Mouse (Mus musculus) right cerebral cortex, postnatal 10 days (tissue): ENCODE results near the gene Foxc1.

ENCODE experiments used
- DNase-seq, 2 experiments: peaks; one replicate each; pipeline ENCODE4 v3.0.0; 2021; ENCODE audit warnings: low spot score in 2 of 2

Foxc1 gene

DNA sequence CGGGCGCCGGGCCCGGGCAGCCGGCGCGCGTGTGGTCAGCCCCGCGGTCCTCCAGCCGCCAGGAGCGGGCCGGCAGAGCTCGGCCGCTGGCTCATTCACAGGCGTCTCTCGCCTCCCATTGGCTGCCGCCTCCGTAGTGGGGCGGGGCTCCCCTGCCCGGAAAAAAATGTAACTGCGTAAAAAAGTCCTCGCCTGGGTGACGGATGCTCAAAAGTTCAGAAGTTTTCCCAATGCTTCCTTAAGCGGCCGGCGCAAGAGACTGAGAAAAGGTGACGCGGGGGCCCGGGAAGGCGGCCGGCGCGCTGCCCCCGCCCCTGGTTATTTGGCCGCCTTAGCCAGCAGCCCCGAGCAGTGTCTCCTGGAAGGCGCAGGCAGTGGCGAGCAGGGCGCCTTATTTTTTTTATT lies at the start of gene Foxc1:
TSS of gene Foxc1 (plus strand) at position 206 of the 405 bp plus-strand sequence.
- DNase-seq: peak; percentile 57 to 62

DNA sequence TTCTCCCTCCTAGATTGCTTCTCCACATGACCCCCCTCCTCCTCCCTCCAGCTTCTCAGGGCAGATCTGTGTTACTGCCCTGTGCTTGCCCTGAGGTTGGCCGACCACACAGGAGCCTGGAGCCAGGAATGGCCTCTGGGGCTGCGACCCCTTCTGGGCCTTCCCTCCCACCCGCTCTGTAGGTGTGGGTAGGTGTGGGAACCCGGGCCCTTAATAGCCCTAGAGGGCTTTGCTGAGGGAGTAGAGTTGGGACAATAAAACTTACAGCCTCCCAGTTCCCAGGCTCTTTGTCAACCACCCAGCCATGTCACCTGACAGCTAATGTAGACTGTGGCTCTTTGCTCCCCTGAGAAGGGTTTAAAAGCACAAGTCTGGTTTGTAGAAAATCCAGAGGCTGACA lies 46.0 kb upstream of the Foxc1 start:
- DNase-seq: no peak

DNA sequence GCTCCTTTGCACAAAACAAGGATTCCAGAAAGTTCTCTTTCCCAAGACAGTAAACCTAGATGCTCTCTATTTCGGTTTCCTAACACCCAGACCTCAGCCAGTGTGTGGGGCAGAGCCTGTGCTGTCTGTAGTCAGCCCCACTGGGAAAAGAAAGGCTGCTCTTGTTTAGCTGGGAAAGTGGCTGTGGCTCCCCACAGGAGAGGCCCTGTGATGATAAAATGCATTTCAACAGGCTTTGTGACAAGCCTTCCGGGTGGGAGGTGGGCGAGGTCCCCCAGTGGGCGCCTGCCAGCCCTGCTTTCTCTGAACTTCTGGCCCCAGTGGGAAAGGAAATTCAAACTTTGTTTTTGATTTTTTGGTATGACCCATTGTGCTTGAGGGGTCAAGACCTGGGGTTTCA lies 45.4 kb upstream of the Foxc1 start:
- DNase-seq: no peak

DNA sequence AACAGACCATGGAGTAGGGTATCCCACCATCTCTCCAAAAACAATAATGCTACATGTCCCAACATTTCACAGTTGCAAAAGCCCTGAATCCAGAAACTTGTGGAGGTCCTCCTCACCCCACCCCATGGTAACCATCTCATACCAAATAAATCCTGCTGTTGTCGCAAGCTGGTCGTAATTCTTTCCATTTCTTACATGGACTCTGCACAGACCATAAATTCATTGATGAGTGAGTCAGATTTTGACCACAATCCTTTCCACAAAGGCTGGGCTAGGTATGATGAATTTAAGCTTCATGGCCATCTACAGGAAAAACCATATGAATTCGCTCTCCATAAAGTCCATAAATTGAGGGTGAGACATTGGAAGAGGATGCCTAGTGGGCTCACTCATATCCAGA lies 42.0 kb upstream of the Foxc1 start:
- no peak for DNase-seq

DNA sequence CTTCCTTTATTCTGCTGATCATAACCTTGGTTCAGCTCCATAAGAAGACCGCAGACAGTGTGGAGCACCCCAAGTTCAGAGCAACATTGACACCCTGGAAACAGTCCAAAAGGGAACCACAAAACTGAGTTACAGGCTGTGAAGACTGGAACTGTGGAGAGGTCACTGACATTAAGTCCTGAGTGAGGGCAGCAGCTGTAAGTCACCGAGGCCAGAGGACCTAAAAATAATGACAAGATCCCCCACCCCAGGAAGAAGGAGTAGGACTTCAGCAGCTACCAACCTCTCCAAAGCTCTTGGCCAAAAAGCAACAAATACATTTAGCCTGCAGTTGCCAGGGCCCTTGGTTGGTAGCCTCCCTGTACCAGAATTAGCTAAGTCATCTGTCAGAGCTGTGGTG lies 40.9 kb upstream of the Foxc1 start:
- no peak for DNase-seq

DNA sequence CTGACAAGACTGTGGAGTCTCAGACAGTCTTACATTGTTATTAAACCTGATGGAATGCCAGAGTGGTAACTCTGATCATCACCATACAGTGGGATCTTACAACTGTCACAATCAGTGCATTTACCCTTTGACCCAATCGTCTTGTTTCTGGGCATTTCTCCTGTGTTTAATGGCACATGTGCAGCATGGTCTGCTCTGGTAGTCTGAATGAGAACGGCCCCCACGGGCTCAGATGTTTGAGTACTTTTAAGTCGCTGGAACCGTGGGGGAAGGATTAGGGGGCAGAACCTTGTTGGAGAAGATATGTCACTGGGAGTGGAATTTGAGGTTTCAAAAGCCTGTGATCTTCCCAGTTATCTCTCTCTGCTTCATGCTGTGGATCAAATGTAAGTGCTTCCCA lies 33.6 kb upstream of the Foxc1 start:
- no peak for DNase-seq

DNA sequence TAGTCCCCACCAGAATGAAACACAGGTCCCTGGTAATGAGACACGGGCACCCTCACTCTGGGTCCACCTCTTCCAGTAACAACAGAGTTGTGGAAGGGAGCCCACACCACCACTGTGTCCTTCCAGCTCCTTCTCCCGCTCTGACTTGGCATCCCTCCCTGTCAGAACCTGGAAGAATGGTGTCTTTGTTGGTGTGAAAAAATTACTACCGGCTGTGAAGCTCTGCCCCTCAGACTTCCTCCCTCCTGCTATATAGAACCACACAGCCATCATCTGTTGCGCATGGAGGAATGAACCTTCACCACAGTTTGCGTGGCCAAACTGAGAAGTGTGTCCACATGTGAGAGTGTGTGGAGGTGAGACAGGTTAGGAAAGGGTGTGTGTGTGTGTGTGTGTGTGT lies 30.7 kb upstream of the Foxc1 start:
- no peak for DNase-seq

DNA sequence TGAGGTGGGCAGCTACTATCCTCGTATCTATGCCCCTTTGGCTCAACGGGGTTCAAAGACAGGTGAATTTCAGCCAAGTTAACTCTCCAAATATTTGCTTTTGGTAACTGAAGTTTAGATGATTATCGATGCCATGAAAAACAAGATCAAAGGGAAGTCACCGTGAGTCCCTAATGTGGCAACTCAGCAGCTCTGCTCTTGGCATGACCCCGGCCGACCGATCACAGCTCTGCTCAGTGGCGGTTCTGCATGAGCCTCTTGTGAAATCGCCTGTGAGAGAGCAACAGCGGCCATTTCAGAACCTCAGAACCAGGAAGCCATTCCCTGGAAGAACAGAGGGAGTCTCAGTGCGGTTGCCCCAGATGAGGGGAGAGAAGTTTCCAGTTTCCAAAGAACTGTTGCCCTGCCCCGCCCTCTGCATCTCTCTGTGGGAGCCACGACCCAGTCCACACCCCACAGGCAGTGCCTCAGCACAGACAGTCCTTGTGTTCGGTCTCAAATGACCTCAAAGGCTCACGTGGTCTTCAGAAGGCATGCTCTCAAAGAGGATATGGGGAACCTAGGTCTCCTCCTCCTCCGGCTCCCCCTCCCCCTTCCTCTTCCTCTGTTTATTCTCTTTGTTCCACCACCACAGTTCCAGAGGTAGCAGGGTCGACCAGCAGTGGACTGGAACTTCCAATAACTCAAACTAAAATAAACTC lies 27.0 kb upstream of the Foxc1 start:
- no peak for DNase-seq

DNA sequence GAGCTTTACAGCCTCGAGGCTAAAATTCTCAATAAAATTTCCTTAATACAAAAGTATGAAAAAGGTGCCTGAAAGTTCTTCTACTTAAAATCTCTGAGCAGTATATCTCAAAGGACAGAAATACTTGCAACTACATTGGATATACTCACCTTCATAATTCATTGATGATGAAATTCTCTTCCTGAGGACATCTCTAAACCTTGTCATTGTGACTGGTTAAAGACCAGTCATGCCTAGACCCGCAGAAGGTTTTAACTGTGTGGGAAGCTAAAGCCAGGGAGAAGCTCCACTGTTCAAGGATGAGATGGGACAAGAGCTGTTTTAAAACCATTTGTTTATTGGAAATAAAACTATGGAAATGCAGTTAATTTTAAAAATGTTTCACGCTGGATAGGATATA lies 26.1 kb upstream of the Foxc1 start:
- no peak for DNase-seq

DNA sequence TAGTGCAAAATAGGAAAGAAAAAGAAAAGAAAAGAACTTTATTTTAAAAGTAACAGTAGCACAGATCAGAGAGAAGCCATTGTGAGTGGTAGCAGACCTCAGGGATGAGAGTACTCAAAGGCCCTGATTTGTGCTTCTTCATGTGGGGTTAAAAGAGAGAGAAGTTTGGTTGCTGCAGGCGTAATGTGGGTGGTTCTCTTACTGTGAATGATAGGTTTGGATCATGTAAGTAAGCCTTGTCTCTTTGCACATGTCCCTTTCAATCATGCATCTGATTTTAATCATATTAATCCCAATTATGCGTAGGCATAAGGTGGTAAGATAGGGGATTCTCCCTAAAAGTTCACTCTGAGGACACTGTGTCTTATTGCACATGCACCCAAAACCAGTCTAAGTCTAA lies 24.4 kb upstream of the Foxc1 start:
- no peak for DNase-seq

DNA sequence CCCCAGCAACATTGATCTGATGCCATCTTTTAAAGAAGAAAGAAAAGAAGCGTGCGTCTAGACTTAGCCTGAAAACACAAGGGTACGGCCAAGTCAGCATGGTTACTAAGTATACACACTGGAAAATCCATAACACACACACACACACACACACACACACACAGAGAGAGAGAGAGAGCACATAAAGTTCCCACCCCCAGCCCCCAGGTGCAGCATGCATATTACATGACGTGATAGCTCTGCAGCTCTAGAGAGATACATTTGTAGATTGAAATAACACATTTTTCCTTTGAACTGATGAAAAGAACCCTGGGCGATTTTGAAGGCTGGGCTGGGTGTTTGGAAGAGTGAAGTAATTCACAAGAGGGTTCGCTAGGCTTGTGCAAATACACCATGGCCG lies 21.7 kb upstream of the Foxc1 start:
- no peak for DNase-seq

DNA sequence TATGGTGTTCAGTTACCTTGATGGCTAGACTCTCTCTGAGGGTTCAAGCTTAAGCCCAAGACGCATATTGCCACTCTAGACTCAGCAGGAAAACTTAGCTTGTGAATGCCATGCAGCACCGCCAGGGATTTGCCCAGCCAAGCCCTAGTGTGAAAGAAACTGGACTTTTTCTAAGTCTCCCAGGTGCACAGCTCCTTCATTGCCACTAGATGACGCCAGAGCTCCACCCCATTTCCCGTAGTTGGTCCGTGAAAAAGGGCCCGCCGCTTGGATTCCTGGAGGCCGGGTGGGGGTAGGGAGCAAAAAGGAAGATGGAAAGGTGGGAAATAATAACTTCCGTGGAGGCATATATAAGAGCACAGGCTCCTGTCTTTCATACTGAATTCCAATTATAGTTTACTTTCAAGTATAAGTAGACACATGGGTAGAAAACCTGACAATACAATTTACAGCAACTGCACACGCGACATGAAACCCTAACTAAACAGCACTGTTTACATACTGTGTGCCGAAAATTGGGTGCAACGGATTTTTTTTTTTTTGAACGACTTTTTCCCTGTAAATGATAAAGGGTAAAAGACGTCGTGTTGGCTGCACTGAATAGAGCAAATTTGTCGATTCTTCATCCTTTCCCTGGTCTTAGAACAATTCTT lies 13.8 kb upstream of the Foxc1 start:
- DNase-seq: peak in 1 of 2 experiments; percentile 69

DNA sequence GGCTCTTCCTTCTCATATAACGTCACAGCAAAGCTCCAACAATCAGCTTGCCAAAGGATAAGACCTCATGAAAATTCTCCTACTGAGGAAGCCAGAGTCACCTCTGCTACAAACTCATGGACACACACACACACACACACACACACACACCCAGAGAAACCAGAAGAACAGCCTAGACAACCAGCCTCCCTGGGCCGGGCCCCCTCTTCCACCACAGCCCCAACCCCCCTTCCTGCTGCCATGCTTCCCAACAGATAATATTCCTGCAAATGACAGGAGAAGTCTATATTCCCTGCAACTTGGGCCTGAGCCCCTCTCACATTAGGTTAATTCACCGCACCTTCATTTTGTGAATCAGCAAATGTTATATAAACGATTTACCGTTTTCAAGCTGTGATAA lies 13.3 kb upstream of the Foxc1 start:
- no peak for DNase-seq

DNA sequence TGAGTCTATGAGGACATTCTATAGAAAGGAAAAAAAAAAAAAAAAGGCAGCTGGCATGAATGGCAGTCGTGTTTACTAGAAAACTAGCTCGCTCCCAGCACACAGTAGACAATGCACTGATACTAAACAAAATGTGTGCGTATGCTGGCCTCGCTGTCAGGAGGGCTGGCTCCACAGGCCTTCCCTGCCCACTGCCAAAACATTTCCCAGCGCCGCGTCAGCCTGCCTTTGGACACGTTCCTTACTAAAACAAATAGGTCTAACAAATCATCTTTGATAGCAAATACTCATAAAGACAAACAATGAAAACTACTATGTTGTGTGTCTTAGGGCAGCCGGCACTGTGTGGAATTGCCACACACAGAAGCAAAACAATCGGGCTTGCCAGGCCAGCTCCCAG lies 9.1 kb upstream of the Foxc1 start:
- DNase-seq: no peak

DNA sequence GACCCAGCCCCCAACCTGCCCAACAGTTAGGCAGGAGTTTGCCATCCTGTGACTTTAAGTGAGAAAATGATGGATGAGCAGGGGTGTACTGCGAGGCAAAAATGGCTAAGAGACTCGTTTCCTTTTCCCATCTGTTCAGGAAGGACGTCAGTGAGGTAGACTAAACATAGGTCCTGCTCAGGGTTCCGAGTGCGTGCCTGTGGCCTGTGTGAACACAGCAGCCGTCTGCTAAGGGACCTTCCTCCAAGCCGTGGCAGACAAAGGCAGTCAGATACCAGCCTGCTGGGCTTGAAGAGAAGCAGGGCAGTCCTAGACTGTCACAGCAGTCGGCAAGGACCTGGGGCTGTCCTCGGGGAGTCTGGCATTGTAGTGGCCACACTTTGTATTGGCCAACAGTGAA lies 8.4 kb upstream of the Foxc1 start:
- DNase-seq: no peak

DNA sequence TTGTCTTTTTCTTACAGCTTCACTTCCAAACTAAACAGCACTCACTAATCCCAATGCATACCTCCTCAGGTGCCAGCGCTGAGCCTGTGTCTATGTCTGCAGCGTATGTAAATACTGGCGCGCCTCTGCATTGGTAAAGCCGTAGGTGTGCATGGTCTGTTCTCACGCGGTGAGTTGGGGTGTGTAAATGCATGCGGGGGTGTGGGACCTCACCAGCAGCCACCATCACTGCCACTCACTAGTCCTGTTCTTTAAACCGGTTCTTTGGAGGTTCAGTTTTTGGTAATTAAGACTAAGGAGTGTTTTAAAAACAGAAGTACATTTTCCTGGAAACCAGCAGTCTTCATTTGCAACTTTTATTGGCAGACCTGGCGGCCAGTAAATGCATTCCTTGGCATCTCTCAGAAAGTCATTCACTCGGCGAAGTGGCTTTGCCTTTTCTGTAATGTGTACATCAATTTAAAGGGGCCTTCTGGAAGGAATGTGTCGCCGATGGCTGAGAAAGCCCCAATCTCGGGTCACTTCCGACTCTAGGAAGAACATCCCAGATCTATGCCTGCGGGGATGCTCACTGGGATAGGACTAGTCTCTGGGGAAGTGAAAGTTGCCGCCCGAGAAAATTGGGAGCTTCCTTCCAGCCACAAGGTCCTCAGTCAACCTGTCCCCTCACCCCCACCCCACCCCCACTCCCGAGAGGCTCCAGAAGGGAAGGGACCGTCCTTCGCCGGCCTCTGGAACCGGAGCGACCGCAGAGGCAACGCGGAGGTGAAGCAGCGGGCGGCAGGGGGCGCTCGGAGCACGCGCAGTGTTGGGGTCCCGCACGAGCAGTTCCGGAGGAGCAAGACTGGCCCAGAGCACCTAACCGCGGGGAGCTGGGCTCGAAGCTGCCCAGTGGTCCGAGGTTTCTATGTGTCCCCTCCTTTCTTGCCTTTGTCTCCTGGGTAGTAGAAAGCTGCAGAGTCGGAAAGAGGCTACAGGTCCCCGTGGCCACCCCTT lies 5.6 kb upstream of the Foxc1 start:
- peak; percentile 74 to 88 for DNase-seq

DNA sequence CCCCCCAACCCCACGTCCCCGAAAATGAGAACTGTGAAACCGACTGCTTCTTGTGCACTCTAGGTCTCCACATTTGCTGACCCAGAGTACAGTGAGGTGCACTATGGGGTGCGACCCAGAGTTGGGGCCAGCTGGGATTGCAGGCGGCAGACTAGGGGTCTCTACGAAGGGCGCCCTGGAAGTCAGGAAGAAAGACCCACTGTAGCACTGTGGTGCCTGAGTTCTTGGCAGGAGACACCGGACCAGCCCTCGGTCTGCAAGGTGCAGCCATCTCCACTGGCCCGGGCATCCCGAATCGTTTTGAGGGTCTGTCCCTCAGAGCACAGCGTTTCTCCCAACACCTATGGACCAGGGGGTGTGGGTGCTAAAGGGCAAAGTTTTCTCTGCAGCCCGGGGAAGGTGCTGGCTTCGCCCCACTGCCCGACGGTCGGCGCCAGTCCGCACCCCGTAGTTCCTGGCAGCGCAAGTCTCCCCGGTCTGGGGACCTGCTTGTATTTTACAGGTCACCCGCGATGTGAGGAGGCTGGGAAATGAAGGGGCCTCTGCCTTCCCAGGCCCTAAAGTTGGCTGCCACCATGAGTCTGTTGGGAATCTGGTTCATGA lies 4.6 kb upstream of the Foxc1 start:
- no peak for DNase-seq

DNA sequence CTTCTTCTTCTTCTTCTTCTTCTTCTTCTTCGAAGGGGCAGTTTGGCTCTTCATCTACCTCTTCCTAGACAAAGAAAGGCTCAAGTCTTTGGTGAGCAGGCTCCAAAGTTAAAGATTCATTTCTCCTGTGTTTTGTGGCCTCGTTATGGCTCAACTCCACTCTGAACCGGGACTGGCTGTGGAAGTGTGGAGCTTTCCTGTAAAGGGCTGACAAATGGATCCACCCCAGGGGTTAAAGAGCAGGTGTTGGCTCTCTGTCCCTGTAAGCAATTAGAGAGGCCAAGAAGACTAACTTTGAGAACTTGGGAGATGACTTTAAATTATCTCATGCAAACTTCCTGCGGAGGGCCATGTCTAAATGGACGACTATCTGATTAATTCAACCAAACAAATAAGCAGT lies 4.0 kb upstream of the Foxc1 start:
- DNase-seq: no peak

DNA sequence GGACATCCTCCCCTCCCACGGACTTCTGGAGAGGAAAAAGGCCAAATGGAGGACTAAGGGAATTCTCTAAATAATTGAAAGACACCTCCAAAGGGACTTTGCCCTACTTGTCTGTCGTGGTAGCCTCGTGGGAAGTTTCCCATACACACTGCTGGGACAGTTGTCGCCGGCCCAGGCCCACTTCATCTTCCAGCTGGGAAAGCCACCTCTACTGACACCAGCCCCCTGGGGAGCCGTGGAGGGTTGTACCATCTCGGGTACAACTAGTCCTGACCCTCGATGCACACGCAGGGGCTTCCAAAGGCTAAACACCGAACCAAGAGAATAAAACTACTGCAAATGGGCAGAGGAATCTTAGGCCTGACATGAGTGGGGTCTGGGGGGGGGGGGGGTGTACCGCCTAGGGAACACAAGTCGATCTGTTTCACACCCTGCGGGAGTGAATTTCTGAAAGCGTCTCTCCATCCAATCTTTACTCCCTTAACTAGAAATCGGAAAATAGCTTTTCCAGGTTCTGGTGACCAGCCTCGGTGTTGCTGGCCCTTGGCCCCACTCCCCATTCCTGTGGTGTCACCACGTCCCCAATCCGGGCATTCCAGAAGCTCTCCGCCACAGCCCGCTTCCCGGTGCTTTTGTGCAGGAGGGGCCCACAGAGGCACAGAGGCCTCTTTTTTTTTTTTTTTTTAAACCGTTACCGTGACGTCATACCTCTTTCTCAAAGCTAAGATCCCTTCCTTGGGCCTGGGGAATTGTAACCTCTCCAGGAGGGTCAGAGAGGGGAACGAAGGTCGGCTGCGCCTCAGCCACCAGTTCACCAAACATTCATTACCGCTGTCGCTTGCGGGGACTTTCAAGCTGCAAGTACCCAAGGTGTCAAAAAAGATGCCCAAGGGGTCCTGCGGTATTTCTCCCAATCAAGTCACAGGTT lies 3.0 kb upstream of the Foxc1 start:
- no peak for DNase-seq

DNA sequence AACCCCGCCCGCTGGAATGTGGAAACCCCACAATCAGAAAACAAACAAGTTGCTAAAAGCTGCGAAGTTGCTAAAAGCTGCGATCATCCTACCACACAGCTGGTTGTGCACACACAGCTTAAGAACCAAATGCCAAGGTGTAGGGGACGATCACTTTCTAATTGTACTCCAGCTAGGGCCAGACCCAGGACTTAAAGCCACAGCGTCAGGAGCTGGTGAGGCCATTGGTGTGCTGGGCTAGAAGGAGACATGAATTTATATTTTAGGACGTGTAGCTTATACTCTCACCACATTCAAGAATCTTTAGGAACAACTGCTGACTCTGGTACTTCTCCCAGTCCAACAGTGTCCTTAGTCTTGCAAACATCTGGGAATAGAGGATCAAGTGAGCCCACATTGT lies 1.9 kb upstream of the Foxc1 start:
- DNase-seq: no peak

DNA sequence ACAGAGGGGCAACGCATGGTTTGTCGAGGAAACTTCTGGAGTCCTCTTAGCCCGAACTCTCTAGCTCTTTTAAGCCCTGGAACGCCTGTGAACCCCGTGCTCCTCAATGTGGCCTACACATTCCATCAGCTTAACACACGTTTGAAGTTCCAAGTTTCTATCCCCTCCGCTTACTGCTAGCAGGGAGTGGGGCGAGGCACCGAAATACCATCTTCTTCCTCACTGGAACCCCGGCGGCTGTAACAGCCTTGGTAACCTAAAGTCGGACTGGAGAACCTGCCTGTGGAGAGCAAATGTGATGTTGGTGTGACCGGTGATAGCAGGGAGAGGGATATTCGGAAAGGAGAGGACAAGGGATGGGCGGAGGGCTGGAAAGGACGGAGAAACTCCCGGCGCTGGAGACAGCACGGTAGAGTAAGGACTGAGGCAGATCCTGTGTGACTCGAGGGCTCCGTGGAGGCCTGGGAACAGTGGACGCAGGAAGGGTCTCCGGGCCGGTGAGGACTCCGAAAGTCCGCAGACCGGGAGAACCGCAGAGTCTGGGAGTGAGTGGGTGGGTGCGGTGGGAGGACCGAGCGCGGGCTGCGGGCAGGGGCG lies 504 bp upstream of the Foxc1 start:
- no peak for DNase-seq
